ENCODE assay signal across 9 mouse cellular contexts in genomic region chr2:127960579-127960978, GRCm38 (mm10).
A peak's percentile ranks its signal among the peaks of the same experiment; 100 is the strongest.
DNase-seq lines count a peak whose midpoint lies in the region; ATAC-seq lines count a peak whose summit lies in the region.
"Had no signal": no experiment of that assay in that cellular context is flagged by ENCODE, and none has a peak within 500 bp of the region (broad histone marks: within the 10 kb centered on the region; RNA-seq: fewer than 3 reads in every experiment).

No protein-coding gene starts in this region.

- H3K36me3 ChIP-seq in neural tube, embryonic 12.5 days = no peaks in the 10 kb centered on the region
- H3K36me3 ChIP-seq: embryonic facial prominence, embryonic 13.5 days had no signal

- H3K9me3 ChIP-seq in neural tube, embryonic 12.5 days = no peaks in the 10 kb centered on the region
- H3K9me3 ChIP-seq: embryonic facial prominence, embryonic 13.5 days had no signal

- peak overlapping the region; percentile 32 for H3K4me2 ChIP-seq in neural tube, embryonic 12.5 days (replicated peaks)
- H3K4me2 ChIP-seq: embryonic facial prominence, embryonic 13.5 days had no signal

- H3K9ac ChIP-seq in neural tube, embryonic 12.5 days = no peak overlapping the region
- H3K9ac ChIP-seq: embryonic facial prominence, embryonic 13.5 days had no signal

- peak; percentile 17 to 36 for DNase-seq in cerebellum, postnatal 10 days
- DNase-seq in kidney, postnatal 10 days = peak; percentile 10
- no peak for DNase-seq in kidney, adult 9 months
- DNase-seq in brain, adult 2 months (ENCODE audit: low read depth, low spot score) = peak; percentile 72
- no peak for DNase-seq in liver

- H3K4me3 ChIP-seq in neural tube, embryonic 12.5 days = no peak overlapping the region
- H3K4me3 ChIP-seq: embryonic facial prominence, embryonic 13.5 days had no signal

- no peak for ATAC-seq in cerebellum, adult (ENCODE audit: insufficient number of reproducible peaks, low FRiP score, low TSS enrichment)
- ATAC-seq in neural tube, embryonic 12.5 days (ENCODE audit: low FRiP score, low read depth) = 0 out of 2 replicates have a peak, but pooled peaks have one; percentile 44
- ATAC-seq in megakaryocyte-erythroid progenitor cell, adult 5-6 weeks (replicated peaks; ENCODE audit: low FRiP score, low TSS enrichment, poor library complexity, severe bottlenecking) = no peak

- H3K27me3 ChIP-seq in neural tube, embryonic 12.5 days (replicated peaks) = no peaks in the 10 kb centered on the region
- H3K27me3 ChIP-seq: embryonic facial prominence, embryonic 13.5 days had no signal

- WGBS in neural tube, embryonic 12.5 days = 30% methylated on average over 6 of the region's 6 CpGs

- no peak overlapping the region for H3K27ac ChIP-seq in neural tube, embryonic 12.5 days
- H3K27ac ChIP-seq: embryonic facial prominence, embryonic 13.5 days had no signal

- peaks cover 11% of the 10 kb centered on the region for H3K4me1 ChIP-seq in neural tube, embryonic 12.5 days

Comparison
In these comparisons a context has a peak if more than half of its experiments do, and no peak if none do; other contexts are left out.
1. DNase-seq: peak in cerebellum, postnatal 10 days (2 of 2), kidney, postnatal 10 days (single experiment) and brain, adult 2 months (single experiment); none in kidney, adult 9 months (single experiment) and liver (single experiment).